Mouse (Mus musculus): ENCODE data around the gene Scn8a.
A peak's percentile ranks its signal among the peaks of the same experiment; 100 is the strongest.

Scn8a gene

GRCm38 (mm10) chr15:101075150-101075549, 205.5 kb downstream of the Scn8a start:
- DNase-seq = no peak

- no peak for DNase-seq
Observed at GRCm38 (mm10) chr15:101075656-101076055, 206.0 kb downstream of the Scn8a start.

GRCm38 (mm10) chr15:101076071-101077000, 206.7 kb downstream of the Scn8a start:
- DNase-seq = no peak

GRCm38 (mm10) chr15:101077001-101077812, 207.5 kb downstream of the Scn8a start:
- no peak for DNase-seq

GRCm38 (mm10) chr15:101077813-101078730, 208.4 kb downstream of the Scn8a start, which contains the start of gene Fignl2:
Fignl2 (minus strand) TSS chr15:101078567.
- peak; percentile 43 for DNase-seq

- peak; percentile 94 for DNase-seq
Observed at GRCm38 (mm10) chr15:101078731-101079156, 209.1 kb downstream of the Scn8a start.

GRCm38 (mm10) chr15:101080031-101080520, 210.4 kb downstream of the Scn8a start:
- no peak for DNase-seq

- peak; percentile 44 for DNase-seq
Observed at GRCm38 (mm10) chr15:101081035-101081548, 211.4 kb downstream of the Scn8a start.

GRCm38 (mm10) chr15:101082236-101082635, 212.6 kb downstream of the Scn8a start:
- DNase-seq = peak; percentile 48

GRCm38 (mm10) chr15:101084499-101084898, 214.8 kb downstream of the Scn8a start:
- no peak for DNase-seq

GRCm38 (mm10) chr15:101086451-101086850, 216.8 kb downstream of the Scn8a start:
- no peak for DNase-seq

GRCm38 (mm10) chr15:101086956-101087355, 217.3 kb downstream of the Scn8a start:
- DNase-seq = peak; percentile 86

GRCm38 (mm10) chr15:101088291-101088690, 218.6 kb downstream of the Scn8a start:
- no peak for DNase-seq

GRCm38 (mm10) chr15:101091551-101091950, 221.9 kb downstream of the Scn8a start:
- DNase-seq = no peak

GRCm38 (mm10) chr15:101092121-101092828, 222.6 kb downstream of the Scn8a start:
- no peak for DNase-seq

GRCm38 (mm10) chr15:101092829-101093648, 223.4 kb downstream of the Scn8a start:
- DNase-seq = no peak

GRCm38 (mm10) chr15:101093988-101094387, 224.3 kb downstream of the Scn8a start:
- DNase-seq = no peak

- DNase-seq = no peak
Observed at GRCm38 (mm10) chr15:101094979-101095378, 225.3 kb downstream of the Scn8a start.

- DNase-seq = no peak
Observed at GRCm38 (mm10) chr15:101095392-101095791, 225.7 kb downstream of the Scn8a start.
